Mouse (Mus musculus) hindbrain, embryonic 14.5 days (tissue): ENCODE measurements around the gene Pdcl. TPM values are rescaled to one million over a fixed set of nuclear protein-coding genes. Genes with fewer than 3 reads are reported as not detected.

ENCODE experiments used
- ATAC-seq: fragments of 200-750 bp; cut with Nextera tagmentation; 2 replicates; pipeline ENCODE4 v1.8.0; 2017; ENCODE audit warnings: moderate number of reproducible peaks, mild to moderate bottlenecking, moderate TSS enrichment, moderate library complexity; ENCODE audit not compliant: low FRiP score
- DNase-seq: peaks from one replicate; pipeline ENCODE4 v3.0.0-alpha.2; 2015; ENCODE audit warnings: low spot score
- H3K27ac ChIP-seq: fragments of 300-500 bp; sonication (generic); 2 replicates; pipeline ENCODE4 v1.5.1; 2014; ENCODE audit warnings: mild to moderate bottlenecking, moderate library complexity
- H3K27me3 ChIP-seq: fragments of 300-500 bp; sonication (generic); 2 replicates; pipeline ENCODE4 v1.6.1; 2014; ENCODE audit warnings: mild to moderate bottlenecking, low read length, mixed read lengths; ENCODE audit not compliant: control insufficient read depth, insufficient read depth
- H3K36me3 ChIP-seq: fragments of 300-500 bp; sonication (generic); replicated peaks from 2 replicates; pipeline ENCODE4 v1.6.1; 2014; ENCODE audit not compliant: control insufficient read depth, insufficient read depth
- H3K4me1 ChIP-seq: fragments of 300-500 bp; sonication (generic); replicated peaks from 2 replicates; pipeline ENCODE4 v1.6.1; 2014; ENCODE audit warnings: antibody characterized with exemption, low read length, mixed read lengths; ENCODE audit not compliant: control insufficient read depth, insufficient read depth
- H3K4me2 ChIP-seq: fragments of 300-500 bp; sonication (generic); replicated peaks from 2 replicates; pipeline ENCODE4 v1.6.1; 2014; ENCODE audit warnings: mild to moderate bottlenecking, moderate library complexity
- H3K4me3 ChIP-seq: fragments of 300-500 bp; sonication (generic); replicated peaks from 2 replicates; pipeline ENCODE4 v1.5.1; 2014; ENCODE audit warnings: mild to moderate bottlenecking, low read length
- H3K9ac ChIP-seq: fragments of 300-500 bp; sonication (generic); 2 replicates; pipeline ENCODE4 v1.6.1; 2014
- H3K9me3 ChIP-seq: fragments of 300-500 bp; sonication (generic); 2 replicates; pipeline ENCODE4 v1.6.1; 2016; ENCODE audit warnings: low read length; ENCODE audit not compliant: control insufficient read depth
- WGBS: fragments of 180-500 bp; shearing (Covaris S2); extraction: QIAGEN DNeasy Blood & Tissue Kit; methylation state at CpG from one replicate; pipeline ENCODE4 v1.1.7; 2014; 5-methylcytosine and 5-hydroxymethylcytosine counted together
- polyA plus RNA-seq: library from polyadenylated mRNA; unstranded; fragments of >200 nt; fragmentation: Nextera tagmentation; extraction: Ambion mirVana; gene quantifications from 2 replicates; pipeline ENCODE4 v1.2.1, GENCODE M21; 2014

Pdcl gene
- polyA plus RNA-seq, 1 experiment from 2014 or later = 57.2 TPM

- no peaks in the 10 kb centered on the region for H3K9me3 ChIP-seq
- peak; percentile 70 for DNase-seq
- no peaks in the 10 kb centered on the region for H3K4me1 ChIP-seq
- no peak overlapping the region for H3K4me2 ChIP-seq
- WGBS = 60% methylated on average over 10 of the region's 10 CpGs
- H3K36me3 ChIP-seq = no peaks in the 10 kb centered on the region
- no peak overlapping the region for H3K9ac ChIP-seq
- no peak overlapping the region for H3K27ac ChIP-seq
- ATAC-seq = peak; percentile 43; the same call in 1 of the 2 replicates
- H3K4me3 ChIP-seq = no peak overlapping the region
- no peaks in the 10 kb centered on the region for H3K27me3 ChIP-seq
These were observed 20.5 kb downstream of the Pdcl start for GRCm38 (mm10) chr2:37338497-37339187.

GRCm38 (mm10) chr2:37333321-37333720 lies 25.8 kb downstream of the Pdcl start:
- Histone ChIP-seq H3K4me2 (no peak overlapping the region), H3K9me3 (no peaks in the 10 kb centered on the region), H3K9ac (no peak overlapping the region), H3K4me1 (no peaks in the 10 kb centered on the region), H3K4me3 (no peak overlapping the region), H3K27me3 (no peaks in the 10 kb centered on the region), H3K36me3 (no peaks in the 10 kb centered on the region), H3K27ac (no peak overlapping the region)
- DNase-seq (no peak), ATAC-seq (no peak)
- WGBS = 85% methylated on average over 2 of the region's 2 CpGs

DNA sequence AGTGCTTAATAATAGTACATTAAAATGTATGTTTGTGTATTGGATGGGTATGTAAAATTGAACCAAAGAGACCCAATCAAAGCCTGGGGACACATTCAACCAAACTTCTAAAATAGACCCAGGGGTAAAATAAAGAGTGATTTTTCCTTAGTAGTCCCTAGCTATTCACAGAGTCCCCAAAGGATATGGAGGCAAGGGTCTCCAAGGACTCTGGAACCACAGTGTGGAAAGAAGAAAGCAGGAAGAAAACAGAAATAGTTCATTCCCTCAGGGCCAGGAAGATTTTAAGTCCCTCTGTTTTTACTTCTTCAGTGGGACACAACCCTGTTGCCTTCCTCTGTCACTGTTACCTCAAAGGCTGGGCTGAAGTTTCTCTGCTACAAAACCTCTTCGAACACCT lies 32.9 kb downstream of the Pdcl start, which contains the start of gene Olfr368:
Gene Olfr368 (plus strand): TSS at position 301 of the 400 bp plus-strand sequence.
- H3K27ac ChIP-seq = no peak within 1 kb of the TSS
- no peak for ATAC-seq
- no peak within 1 kb of the TSS for H3K4me3 ChIP-seq
- H3K4me2 ChIP-seq = no peak within 1 kb of the TSS
- H3K36me3 ChIP-seq = no peaks in the 10 kb centered on the region
- no peaks in the 10 kb centered on the region for H3K4me1 ChIP-seq
- no peak for DNase-seq
- H3K9ac ChIP-seq = no peak within 1 kb of the TSS
- WGBS = 87% methylated on average over 1 of the region's 1 CpGs
- H3K27me3 ChIP-seq = no peaks in the 10 kb centered on the region
- no peaks in the 10 kb centered on the region for H3K9me3 ChIP-seq

Other genes with a start within 250 kb of the Pdcl start
- gene Olfr362, start 241.4 kb downstream of the Pdcl start, polyA plus RNA-seq = not detected in 2 replicates
- not detected in 2 replicates for gene Olfr364-ps1, start 220.0 kb downstream of the Pdcl start, polyA plus RNA-seq
- gene Olfr365, start 171.1 kb downstream of the Pdcl start, polyA plus RNA-seq = not detected in 2 replicates
- not detected in 2 replicates for gene Olfr366, start 147.8 kb downstream of the Pdcl start, polyA plus RNA-seq
- gene Olfr368, start 32.8 kb downstream of the Pdcl start, polyA plus RNA-seq = not detected in 2 replicates
- 25.6 and 26.0 TPM in 2 replicates for gene Rc3h2, start 63.6 kb upstream of the Pdcl start, polyA plus RNA-seq
- 9.5 and 9.8 TPM in 2 replicates for gene Zbtb26, start 83.8 kb upstream of the Pdcl start, polyA plus RNA-seq
- gene Zbtb6, start 83.8 kb upstream of the Pdcl start, polyA plus RNA-seq = 9.9 and 11.2 TPM in 2 replicates
- gene Rabgap1, start 83.9 kb upstream of the Pdcl start, polyA plus RNA-seq = 63.4 and 79.3 TPM in 2 replicates
- gene Gpr21, start 157.0 kb upstream of the Pdcl start, polyA plus RNA-seq = 26.0 and 26.1 TPM in 2 replicates